Mouse (Mus musculus): ENCODE results near the gene Gm49366. TPM values are rescaled to one million over a fixed set of nuclear protein-coding genes. Genes with fewer than 3 reads are reported as not detected.
"Not testable (repeated sequence)": the region's sequence is repeated elsewhere in the genome, so short reads cannot be mapped to it uniquely, and the experiment has no call there.

Gene Gm49366
- 1 to 10 TPM in 1 of 2 experiments, not detected in 1; 3.4 TPM for total RNA-seq (2021)
- long read RNA-seq, partial matches to known transcripts, result 0 of 2 reads
- long read RNA-seq, other reads (novel, unspliced or antisense), result 2 of 2 reads

DNA sequence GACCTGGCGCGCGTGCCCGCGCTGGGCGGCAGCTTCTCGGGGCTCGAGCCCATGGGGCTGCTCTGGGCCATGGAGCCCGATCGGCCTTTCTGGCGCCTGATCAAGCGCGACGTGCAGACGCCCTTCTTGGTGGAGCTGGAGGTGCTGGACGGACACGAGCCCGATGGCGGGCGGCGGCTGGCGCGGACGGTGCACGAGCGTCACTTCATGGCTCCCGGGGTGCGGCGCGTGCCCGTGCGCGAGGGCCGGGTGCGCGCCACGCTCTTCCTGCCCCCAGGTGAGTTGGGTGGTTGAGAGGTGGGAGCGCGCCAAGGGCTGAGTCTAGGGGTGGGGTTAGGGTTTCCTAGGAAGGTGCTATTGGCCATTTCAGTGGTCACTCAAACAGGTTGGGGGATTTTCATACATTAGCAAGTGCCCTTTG, at the start of gene Gm49366:
Gm49366 (plus strand) TSS at position 245 of the 421 bp plus-strand sequence.
- DNase-seq (ENCODE audit: low spot score in 2 of 2), result peak in 1 of 2 experiments; percentile 34

DNA sequence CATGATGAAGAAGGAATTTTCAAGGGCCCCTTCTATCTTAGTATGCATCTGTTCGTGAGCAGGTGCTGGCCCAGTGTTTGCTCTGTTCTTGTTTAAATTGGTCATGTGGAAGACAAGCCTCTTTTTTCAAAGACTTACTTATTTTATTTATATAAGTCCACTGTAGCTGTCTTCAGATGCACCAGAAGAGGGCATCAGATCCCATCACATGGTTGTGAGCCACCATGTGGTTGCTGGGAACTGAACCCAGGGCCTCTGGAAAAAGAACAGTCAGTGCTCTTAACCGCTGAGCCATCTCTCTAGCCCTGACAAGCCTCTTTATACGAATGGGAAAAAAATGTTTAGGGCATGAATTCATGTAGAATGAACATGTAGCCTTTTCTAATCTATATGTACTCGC, 49.4 kb upstream of the Gm49366 start:
- no peak for DNase-seq (ENCODE audit: low spot score in 2 of 2)

DNA sequence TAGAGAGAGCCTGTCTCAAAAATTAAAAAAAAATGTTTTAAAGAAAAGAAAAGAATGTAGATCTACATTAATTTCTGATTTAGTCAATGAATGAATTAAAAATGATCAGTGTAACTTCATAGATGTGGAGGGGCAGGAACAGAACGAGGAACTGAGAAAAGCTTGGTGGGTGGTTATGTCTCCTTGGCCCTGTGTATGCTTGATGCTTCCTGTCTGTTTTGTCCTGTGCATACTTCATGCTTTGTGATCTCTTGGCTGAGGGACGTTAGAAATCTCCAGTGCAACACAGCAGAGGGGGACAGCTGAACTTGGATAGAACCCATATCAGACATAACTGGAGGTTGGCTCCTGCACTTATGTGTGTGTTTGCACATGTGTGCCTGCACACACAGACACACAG, 41.5 kb upstream of the Gm49366 start:
- DNase-seq (ENCODE audit: low spot score in 2 of 2), result no peak

DNA sequence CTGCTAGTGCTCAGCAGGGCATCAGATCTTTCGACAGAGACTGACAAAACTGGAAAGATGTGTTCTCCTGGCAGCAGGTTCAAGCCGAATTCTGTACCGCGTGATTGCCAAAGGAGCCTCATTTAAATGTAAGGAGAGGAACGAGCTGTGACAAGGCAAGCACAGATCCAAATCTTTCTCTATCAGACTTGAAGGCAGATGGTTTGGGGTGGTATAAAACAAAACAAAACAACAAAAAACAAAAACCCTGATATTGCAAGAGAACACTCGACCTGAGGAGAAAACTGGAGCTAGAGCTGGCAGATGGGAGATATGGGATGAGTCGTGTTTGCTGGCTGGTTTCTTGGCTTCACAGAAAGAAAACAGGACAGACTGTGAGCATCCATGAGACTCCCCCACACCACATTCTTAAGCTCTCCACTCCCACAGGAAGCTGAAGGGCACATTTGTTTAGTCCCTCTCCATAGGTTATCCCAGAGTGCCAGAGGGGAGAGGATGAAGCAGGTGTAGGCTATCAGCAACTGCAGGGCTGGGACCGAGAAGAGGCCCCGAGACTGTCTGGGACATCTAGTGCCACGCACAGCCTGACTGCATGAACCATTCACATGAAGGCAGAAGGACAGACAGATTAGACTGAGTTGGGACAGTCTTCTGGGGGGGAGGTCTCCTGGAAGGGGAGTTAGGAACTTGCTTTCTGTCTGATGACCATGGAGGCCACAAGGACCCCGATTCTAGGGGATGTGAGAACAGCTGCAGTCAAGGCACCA, 40.2 kb upstream of the Gm49366 start:
- peak; percentile 16 to 20 for DNase-seq (ENCODE audit: low spot score in 2 of 2)

DNA sequence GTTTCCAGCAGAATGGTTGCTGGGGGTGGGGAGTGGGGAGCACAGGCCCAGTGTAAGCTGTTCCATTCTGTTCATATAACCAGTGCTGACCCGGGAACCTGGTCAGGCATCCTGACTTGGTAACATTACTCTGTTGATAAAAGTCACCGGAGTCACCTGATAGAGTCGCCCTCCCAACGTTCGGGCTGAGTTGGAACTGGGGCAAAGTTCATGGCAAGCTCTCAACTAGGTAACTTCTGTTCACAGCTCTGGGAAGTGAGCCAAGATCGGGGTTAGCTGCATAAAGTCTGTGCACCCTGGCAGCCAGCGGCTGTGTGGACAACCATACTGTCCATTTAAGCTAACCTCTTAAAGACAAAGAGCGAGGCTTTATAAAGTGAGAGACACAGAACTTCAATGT, 39.5 kb upstream of the Gm49366 start:
- peak in 1 of 2 experiments; percentile 26 for DNase-seq (ENCODE audit: low spot score in 2 of 2)

GRCm38 (mm10) chr12:84000418-84000817, 38.3 kb upstream of the Gm49366 start:
- DNase-seq (ENCODE audit: low spot score in 2 of 2), result no peak

DNA sequence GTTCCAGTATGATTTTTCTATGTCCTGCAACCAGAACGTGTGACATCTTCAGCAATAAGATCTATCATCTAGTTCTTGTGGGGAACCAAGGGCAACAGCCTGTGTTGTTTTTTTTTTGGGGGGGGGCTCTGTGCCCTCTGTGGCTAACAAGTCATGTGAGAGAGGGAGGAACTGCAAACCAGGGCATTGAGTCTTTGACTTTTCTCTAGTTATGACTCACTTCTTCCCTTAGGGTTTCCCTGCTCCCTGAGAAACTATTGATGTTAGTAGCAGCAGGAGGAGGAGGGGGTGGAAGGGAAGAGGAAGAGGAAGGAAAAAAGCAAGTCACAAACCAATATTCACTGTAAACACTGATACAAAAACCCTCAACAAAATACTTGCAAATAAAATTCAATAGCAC, 34.9 kb upstream of the Gm49366 start:
- no peak for DNase-seq (ENCODE audit: low spot score in 2 of 2)

DNA sequence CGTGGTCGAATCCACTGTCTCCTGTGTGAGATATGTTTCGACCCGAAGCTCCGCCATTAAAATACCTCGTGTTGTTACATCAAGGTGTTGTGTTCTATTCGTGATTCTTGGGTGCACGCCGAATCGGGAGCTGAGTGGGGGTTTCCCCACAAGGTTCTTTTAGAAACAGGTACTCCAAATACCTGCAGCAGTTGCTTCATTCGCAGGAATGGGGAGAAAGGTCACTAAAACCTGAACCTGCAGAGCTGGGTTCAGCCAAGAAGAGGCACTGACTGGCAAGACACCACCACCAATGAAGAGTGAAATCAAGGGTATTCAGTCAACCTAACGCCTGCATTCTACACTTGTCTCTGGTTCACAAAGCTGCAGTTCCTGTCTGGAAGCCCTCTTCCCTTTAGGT, 30.5 kb upstream of the Gm49366 start:
- DNase-seq (ENCODE audit: low spot score in 2 of 2), result no peak

DNA sequence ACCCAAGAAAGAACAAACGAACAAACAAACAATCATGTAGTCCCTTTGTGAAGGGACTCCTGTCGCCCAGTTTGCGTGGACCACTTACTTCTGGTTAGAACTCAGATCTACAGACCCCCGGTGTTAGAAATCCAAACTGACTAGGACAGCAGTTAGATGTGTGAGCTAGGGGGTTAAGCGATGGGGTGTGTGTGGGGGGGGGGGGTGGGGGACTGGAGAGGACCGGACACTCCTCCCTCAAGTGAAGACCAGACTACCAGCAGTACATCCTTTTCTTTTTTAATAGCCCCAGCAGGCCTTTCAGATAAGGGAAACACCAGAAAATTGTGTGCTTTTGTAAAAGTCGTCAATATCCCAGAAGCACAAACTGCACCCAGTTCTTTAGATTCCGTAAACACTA, 30.0 kb upstream of the Gm49366 start:
- DNase-seq (ENCODE audit: low spot score in 2 of 2), result no peak

DNA sequence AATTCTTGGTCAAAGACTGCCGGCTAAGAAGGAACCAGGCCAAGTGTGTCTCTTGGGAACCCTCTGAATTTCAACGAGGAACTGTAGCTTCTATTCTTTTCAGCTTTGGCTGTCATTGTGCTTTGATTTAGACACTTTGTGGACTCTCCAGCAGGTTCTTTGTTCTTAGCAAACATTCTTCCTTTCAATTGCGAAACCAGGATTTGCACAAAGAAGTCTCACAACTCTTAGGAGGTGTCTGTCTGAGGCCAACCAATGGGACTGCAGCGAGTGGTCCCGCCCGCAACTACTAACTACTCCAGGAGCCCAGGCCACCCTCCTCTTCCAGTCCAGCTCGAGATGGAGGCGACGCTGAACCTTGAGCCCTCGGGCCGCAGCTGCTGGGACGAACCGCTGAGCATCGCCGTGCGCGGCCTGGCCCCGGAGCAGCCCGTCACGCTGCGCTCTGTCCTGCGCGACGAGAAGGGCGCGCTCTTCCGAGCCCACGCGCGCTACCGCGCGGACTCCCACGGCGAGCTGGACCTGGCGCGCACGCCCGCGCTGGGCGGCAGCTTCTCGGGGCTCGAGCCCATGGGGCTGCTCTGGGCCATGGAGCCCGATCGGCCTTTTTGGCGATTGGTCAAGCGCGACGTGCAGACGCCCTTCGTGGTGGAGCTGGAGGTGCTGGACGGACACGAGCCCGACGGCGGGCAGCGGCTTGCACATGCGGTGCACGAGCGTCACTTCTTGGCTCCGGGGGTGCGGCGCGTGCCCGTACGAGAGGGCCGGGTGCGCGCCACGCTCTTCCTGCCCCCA, 29.4 kb upstream of the Gm49366 start, which contains the start of gene Acot1:
Acot1 (plus strand) TSS at position 320 of the 795 bp plus-strand sequence.
- peak; percentile 56 to 72 for DNase-seq (ENCODE audit: low spot score in 2 of 2)

GRCm38 (mm10) chr12:84010201-84010600, 28.5 kb upstream of the Gm49366 start:
- no peak for DNase-seq (ENCODE audit: low spot score in 2 of 2)

- DNase-seq (ENCODE audit: low spot score in 2 of 2), result peak; percentile 73 to 78
Measured at GRCm38 (mm10) chr12:84011251-84012040, 27.3 kb upstream of the Gm49366 start.

GRCm38 (mm10) chr12:84013130-84013529, 25.6 kb upstream of the Gm49366 start:
- peak in 1 of 2 experiments; percentile 27 for DNase-seq (ENCODE audit: low spot score in 2 of 2)

GRCm38 (mm10) chr12:84013701-84014100, 25.0 kb upstream of the Gm49366 start:
- no peak for DNase-seq (ENCODE audit: low spot score in 2 of 2)

- DNase-seq (ENCODE audit: low spot score in 2 of 2), result not testable (repeated sequence)
Measured at GRCm38 (mm10) chr12:84020528-84020927, 18.2 kb upstream of the Gm49366 start.

DNA sequence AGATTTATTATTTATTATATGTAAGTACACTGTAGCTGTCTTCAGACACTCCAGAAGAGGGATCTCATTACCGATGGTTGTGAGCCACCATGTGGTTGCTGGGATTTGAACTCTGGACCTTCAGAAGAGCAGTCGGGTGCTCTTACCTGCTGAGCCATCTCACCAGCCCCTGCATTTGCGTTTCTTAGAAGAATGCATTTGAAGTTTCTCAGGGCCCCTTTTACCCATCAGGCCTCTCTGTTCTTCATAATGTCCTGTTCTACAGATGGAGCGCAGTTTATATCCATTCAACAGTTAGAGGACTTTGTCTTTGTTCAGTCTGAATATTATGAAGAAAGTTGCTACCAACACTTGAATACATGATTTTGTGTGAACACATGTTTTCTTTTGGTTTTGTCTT, 16.5 kb upstream of the Gm49366 start:
- DNase-seq (ENCODE audit: low spot score in 2 of 2), result not testable (repeated sequence)

- DNase-seq (ENCODE audit: low spot score in 2 of 2), result no peak
Measured at GRCm38 (mm10) chr12:84023052-84023745, 15.5 kb upstream of the Gm49366 start.

DNA sequence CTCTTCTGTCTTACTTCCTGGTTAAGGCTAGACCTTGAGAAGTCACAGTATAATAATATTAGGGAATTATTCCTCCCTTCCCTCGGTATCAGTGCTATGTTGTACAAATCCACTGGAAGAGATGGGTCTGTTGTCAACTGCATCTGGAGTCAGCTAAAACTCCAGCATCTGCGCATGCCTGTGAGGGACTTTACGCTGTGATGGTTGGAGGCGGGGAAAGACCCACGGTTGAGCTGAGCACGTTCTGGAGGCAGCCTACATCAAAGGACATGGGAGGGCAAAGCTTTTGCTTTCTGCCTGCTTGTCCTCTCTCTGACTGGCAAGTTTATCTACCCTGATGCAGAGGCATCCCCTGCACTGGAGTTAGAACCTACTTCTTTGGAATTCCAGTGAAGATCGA, 12.8 kb upstream of the Gm49366 start:
- no peak for DNase-seq (ENCODE audit: low spot score in 2 of 2)

DNA sequence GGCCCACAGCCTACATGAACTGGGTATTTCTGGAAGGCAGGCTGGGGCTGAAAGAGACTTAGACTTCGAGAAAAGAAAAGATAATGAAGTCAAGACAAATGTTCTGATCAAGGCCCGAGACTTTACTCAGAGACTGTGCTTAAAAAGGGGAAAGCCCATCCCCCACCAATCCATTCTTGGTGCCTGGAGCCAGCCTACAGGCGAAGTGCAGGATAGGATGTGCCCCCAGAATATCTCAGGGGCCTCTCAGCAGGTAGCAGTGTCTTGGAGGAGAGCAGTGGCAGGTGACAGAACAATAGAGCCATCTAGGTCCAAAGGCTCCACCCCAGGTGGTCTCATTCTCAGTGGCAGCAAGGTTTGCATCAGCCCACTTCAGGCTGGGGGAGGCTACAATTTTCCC, 10.4 kb upstream of the Gm49366 start:
- not testable (repeated sequence) for DNase-seq (ENCODE audit: low spot score in 2 of 2)

- not testable (repeated sequence) for DNase-seq (ENCODE audit: low spot score in 2 of 2)
Measured at GRCm38 (mm10) chr12:84029043-84029442, 9.7 kb upstream of the Gm49366 start.

Measured in layer of hippocampus, postnatal 10 days (tissue).